Mouse (Mus musculus) kidney, adult 8-10 months (tissue): ENCODE data around the gene Olfr1564.
"Not testable (repeated sequence)": the region's sequence is repeated elsewhere in the genome, so short reads cannot be mapped to it uniquely, and the experiment has no call there.

Experiments
- DNase-seq, 2 experiments: peaks; one replicate each; pipeline ENCODE4 v3.0.0; 2022

Olfr1564 gene

DNA sequence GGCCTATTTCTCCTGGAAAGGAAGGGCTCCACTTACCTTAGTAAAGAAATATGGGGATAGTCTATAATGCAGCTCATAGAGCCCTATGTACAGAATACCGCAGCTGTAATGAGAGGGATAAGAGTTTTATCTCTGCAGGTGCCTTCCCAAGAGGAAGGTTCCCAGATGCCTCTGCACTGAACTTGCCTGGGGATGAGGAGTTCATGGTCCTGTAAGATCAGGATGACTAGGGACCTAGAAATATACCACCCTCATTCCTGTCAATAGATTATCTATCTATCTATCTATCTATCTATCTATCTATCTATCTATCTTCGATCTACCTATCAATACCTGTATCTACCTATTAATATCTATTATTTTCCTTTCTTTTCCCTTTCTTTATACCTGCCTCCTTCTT lies at the start of gene Olfr1564:
TSS of gene Olfr1564 (minus strand) at position 101 of the 400 bp plus-strand sequence.
- DNase-seq, result no peak

GRCm38 (mm10) chr17:33268907-33269306 lies 47.4 kb upstream of the Olfr1564 start:
- no peak for DNase-seq

DNA sequence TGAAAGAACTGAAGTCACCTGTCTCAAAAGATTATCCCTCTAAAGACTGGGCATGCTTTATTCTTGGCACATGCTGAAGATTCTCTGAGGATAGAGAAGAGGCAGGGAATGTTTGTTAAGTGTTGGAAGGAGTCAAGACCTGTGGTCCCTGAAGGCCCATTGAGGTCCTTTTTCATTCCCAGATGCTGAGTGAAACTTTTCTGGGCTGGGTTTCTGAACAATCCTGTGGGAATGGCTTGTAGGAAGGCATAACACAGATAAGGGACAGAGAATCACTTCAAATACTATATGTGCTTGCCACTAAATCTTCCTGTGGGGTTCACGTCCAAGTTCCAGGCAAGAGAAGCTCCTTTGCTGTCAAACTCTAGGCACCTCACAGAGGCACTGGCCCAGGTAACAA lies 42.9 kb upstream of the Olfr1564 start, which contains the start of gene Olfr63:
TSS of gene Olfr63 (plus strand) at position 301 of the 400 bp plus-strand sequence.
- no peak for DNase-seq

DNA sequence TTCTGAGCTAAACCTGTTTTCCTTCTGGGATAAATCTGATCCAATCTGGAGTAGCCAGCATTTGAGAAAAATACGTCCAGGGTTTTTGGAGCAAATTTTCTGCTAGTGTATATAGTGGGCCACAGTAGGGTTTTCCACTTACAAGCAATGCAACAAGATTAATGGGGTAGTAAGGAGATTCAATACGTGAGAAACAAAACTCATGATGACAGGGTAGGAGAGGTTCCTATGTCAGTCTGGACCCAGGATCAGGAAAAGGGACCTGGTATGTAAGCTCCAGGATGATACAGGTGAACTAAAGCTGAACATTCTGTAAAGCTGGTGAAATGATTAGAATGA lies 33.8 kb upstream of the Olfr1564 start:
- not testable (repeated sequence) for DNase-seq

GRCm38 (mm10) chr17:33254530-33255318 lies 33.2 kb upstream of the Olfr1564 start, which contains the start of gene Zfp955a:
Gene Zfp955a (minus strand): TSS chr17:33255145.
- DNase-seq, result not testable (repeated sequence)

- peak; percentile 5 to 11 for DNase-seq
Measured at GRCm38 (mm10) chr17:33236646-33237045, 15.2 kb upstream of the Olfr1564 start.

DNA sequence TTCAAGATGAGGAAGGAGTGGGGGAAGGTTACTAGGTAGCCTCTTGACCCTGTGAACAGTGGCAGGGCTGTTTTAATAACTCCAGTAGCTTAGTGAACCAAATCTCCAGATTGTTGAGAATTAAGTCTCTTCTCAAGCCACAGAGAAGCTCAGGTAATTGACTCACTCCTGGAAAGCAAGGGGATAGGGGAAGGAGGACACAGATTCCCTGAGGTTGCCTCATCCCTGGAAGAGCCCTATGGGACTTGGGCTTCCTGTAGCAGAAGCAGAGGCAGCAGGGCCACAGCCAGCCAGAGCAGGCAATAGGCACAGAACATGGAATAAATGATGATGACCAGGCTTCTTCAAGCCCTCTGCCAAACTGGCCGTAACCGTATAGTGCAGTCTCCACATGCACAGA lies 30.5 kb downstream of the Olfr1564 start, which contains the start of gene Olfr239:
TSS of gene Olfr239 (plus strand) at position 301 of the 400 bp plus-strand sequence.
- DNase-seq, result not testable (repeated sequence)

DNA sequence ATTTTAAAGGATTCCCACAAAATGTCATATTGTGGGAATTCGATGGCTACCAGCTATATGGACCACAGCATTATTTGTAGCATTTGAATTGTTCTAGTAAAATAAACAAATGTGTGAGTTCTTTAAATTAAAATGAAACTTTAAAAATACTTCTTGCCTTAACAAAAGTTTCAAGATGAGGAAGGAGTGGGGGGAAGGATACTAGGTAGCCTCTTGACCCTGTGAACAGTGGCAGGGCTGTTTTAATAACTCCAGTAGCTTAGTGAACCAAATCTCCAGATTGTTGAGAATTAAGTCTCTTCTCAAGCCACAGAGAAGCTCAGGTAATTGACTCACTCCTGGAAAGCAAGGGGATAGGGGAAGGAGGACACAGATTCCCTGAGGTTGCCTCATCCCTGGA lies 53.3 kb downstream of the Olfr1564 start, which contains the start of gene Olfr55:
TSS of gene Olfr55 (plus strand) at position 301 of the 400 bp plus-strand sequence.
- DNase-seq, result not testable (repeated sequence)
